Mouse (Mus musculus) liver, postnatal 0 days (tissue): ENCODE measurements around the gene Nav2. TPM values are rescaled to one million over a fixed set of nuclear protein-coding genes. Genes with fewer than 3 reads are reported as not detected.

Experiments
- ATAC-seq: fragments of 200-750 bp; cut with Nextera tagmentation; 2 replicates; pipeline ENCODE4 v1.8.0; 2017; ENCODE audit warnings: mild to moderate bottlenecking, moderate library complexity
- DNase-seq: peaks from one replicate; pipeline ENCODE4 v3.0.0-alpha.2; 2016
- H3K27ac ChIP-seq: fragments of 300-500 bp; sonication (generic); 2 replicates; pipeline ENCODE4 v1.5.1; 2014; ENCODE audit warnings: antibody characterized with exemption, moderate library complexity, mild to moderate bottlenecking, low read depth
- H3K27me3 ChIP-seq: fragments of 300-500 bp; sonication (generic); 2 replicates; pipeline ENCODE4 v1.6.1; 2014; ENCODE audit warnings: low read length, control low read depth, mixed read lengths; ENCODE audit not compliant: insufficient read depth
- H3K36me3 ChIP-seq: fragments of 300-500 bp; sonication (generic); replicated peaks from 2 replicates; pipeline ENCODE4 v1.6.1; 2014; ENCODE audit warnings: mild to moderate bottlenecking, control low read depth, low read length, moderate library complexity, mixed read lengths; ENCODE audit not compliant: insufficient read depth
- H3K4me1 ChIP-seq: fragments of 300-500 bp; sonication (generic); 2 replicates; pipeline ENCODE4 v1.6.1; 2014; ENCODE audit warnings: antibody characterized with exemption, mild to moderate bottlenecking, control low read depth; ENCODE audit not compliant: insufficient read depth
- H3K4me2 ChIP-seq: fragments of 300-500 bp; sonication (generic); 2 replicates; pipeline ENCODE4 v1.6.1; 2014; ENCODE audit warnings: low read depth, mild to moderate bottlenecking, low read length, moderate library complexity, mixed read lengths
- H3K4me3 ChIP-seq: fragments of 300-500 bp; sonication (generic); 2 replicates; pipeline ENCODE4 v1.5.1; 2014; ENCODE audit warnings: low read depth, low read length
- H3K9ac ChIP-seq: fragments of 300-500 bp; sonication (generic); replicated peaks from 2 replicates; pipeline ENCODE4 v1.6.1; 2014; ENCODE audit warnings: mild to moderate bottlenecking, moderate library complexity
- H3K9me3 ChIP-seq: fragments of 300-500 bp; sonication (generic); 2 replicates; pipeline ENCODE4 v1.6.1; 2016; ENCODE audit warnings: mild to moderate bottlenecking, control low read depth, low read length, mixed read lengths
- CTCF ChIP-seq: sonication (generic); IDR thresholded peaks from 2 replicates; pipeline ENCODE4 v1.5.1; 2016; ENCODE audit warnings: antibody characterized with exemption, low read depth
- EP300 ChIP-seq: IDR thresholded peaks from 2 replicates; pipeline ENCODE4 v1.6.1; 2016; ENCODE audit warnings: antibody characterized with exemption, low read depth, mild to moderate bottlenecking
- WGBS: fragments of 180-500 bp; shearing (Covaris S2); extraction: QIAGEN DNeasy Blood & Tissue Kit; methylation state at CpG from one replicate; pipeline ENCODE4 v1.1.7; 2014; ENCODE audit not compliant: insufficient replicate concordance; 5-methylcytosine and 5-hydroxymethylcytosine counted together
- polyA plus RNA-seq: library from polyadenylated mRNA; unstranded; fragments of >200 nt; fragmentation: Nextera tagmentation; extraction: Ambion mirVana; gene quantifications from 2 replicates; pipeline ENCODE4 v1.2.1, GENCODE M21; 2015

Gene Nav2
- polyA plus RNA-seq, 1 experiment from 2014 or later: 3.3 TPM

DNA sequence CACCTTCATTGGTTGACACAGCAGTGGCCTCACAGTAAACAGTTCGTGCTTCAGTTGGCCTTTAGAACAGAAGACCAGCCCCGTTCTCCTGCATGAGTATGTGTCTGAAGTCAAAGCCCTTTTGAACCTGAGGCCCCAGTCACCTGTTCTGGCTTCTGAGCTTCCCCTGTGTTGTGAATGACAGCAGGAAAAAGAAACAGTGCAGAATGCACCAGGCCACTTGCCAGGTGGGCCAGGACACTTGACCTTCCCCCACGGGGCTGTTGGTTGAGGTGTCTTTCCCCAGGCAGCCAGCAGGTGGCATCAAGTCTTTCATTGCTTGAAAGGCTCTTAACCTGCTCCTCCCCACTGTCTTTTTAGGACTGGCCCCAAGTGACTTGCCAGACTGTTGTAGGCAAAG lies 562.8 kb downstream of the Nav2 start:
- H3K36me3 ChIP-seq: no peaks in the 10 kb centered on the region; the same call in 1 of the 2 replicates
- ATAC-seq (peak; percentile 87), DNase-seq (peak; percentile 80)
- H3K27ac ChIP-seq: peak overlapping the region; percentile 72
- no peak overlapping the region for H3K4me3 ChIP-seq
- no peak overlapping the region for H3K9ac ChIP-seq
- WGBS: 41% methylated on average over 3 of the region's 3 CpGs
- TF ChIP-seq EP300 (no peak), CTCF (peak; percentile 78)
- no peak overlapping the region for H3K4me2 ChIP-seq
- no peaks in the 10 kb centered on the region for H3K27me3 ChIP-seq
- H3K9me3 ChIP-seq: no peaks in the 10 kb centered on the region
- peaks cover 10% of the 10 kb centered on the region for H3K4me1 ChIP-seq

DNA sequence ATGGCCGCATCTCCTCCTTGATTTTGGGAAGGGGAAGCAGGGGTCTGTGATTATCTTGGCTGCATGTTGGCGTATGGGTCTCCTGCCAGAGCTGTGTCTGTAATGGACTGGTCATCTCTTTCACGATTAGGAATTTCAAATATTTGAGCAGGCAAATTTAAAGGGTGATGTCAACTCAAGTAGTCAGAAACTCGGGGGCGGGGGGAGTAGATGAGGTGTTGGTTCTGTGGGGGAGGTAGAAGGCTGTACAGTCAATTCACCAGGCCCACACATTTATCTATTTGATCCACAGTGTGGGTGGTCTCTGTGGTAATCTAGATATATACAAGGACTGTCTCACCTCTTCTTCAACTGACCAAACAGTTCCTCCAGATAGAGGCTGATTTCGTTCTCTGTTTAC lies 566.8 kb downstream of the Nav2 start:
- no peak overlapping the region for H3K4me2 ChIP-seq
- ATAC-seq (no peak), DNase-seq (no peak)
- WGBS: 54% methylated on average over 6 of the region's 6 CpGs
- H3K27me3 ChIP-seq: no peaks in the 10 kb centered on the region
- no peak overlapping the region for H3K27ac ChIP-seq
- H3K4me3 ChIP-seq: no peak overlapping the region
- peaks cover 20% of the 10 kb centered on the region for H3K4me1 ChIP-seq
- no peaks in the 10 kb centered on the region for H3K9me3 ChIP-seq
- TF ChIP-seq CTCF: no peak
- peaks cover 3% of the 10 kb centered on the region; the same call in 1 of the 2 replicates for H3K36me3 ChIP-seq
- no peak overlapping the region for H3K9ac ChIP-seq

DNA sequence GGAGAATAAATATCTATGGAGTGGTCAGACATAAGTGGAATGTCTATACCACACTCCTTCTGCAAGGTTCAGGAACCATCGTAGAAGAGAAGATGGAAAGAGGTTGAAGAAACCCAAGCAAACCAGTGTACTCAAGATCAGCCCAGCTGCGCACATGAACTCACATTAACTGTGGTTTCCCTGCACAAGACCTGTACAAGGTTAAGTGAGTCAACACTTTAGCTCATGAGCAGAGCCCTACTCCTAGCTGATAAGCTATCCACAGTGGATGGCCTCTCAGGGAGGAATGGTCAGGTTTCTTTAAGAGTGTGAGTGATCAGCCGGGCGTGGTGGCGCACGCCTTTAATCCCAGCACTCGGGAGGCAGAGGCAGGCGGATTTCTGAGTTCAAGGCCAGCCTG lies 567.6 kb downstream of the Nav2 start:
- ATAC-seq: no peak

DNA sequence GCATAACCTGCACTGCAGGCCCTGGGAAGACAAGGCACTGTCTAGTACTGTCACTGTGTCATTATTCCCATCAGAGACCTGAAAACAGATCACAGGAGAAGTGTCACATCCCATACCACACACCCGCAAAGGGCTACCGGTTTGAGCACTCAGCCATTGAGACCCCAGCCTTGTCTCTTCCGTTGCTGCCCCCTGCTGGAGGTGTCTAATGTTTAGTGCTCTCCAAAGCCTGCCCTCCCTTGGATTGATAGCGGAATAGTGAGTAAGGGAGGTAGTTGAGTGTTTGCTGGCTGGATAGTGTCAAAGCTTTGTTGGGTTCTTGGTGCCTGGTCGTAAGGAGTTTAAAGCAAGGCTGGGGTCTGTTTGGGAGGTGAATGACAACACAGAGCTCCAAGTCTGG lies 568.1 kb downstream of the Nav2 start:
- H3K9ac ChIP-seq: no peak overlapping the region
- H3K4me3 ChIP-seq: no peak overlapping the region
- H3K4me2 ChIP-seq: peak overlapping the region; percentile 26; the same call in 1 of the 2 replicates
- no peaks in the 10 kb centered on the region for H3K27me3 ChIP-seq
- peaks cover 3% of the 10 kb centered on the region; the same call in 1 of the 2 replicates for H3K36me3 ChIP-seq
- WGBS: 36% methylated on average over 5 of the region's 5 CpGs
- peaks cover 12% of the 10 kb centered on the region for H3K4me1 ChIP-seq
- DNase-seq: peak; percentile 75
- peak; percentile 70 for TF ChIP-seq CTCF
- no peak for TF ChIP-seq EP300
- peak overlapping the region; percentile 64 for H3K27ac ChIP-seq
- peak; percentile 63 for ATAC-seq
- H3K9me3 ChIP-seq: no peaks in the 10 kb centered on the region

More for the DNA sequence above, 567.6 kb downstream of the Nav2 start:
- Histone ChIP-seq H3K4me3 (no peak overlapping the region), H3K36me3 (peaks cover 3% of the 10 kb centered on the region; the same call in 1 of the 2 replicates), H3K4me1 (peaks cover 15% of the 10 kb centered on the region), H3K27ac (no peak overlapping the region), H3K4me2 (no peak overlapping the region), H3K27me3 (no peaks in the 10 kb centered on the region), H3K9me3 (no peaks in the 10 kb centered on the region), H3K9ac (no peak overlapping the region)
- TF ChIP-seq EP300: no peak
- 73% methylated on average over 8 of the region's 8 CpGs for WGBS
- DNase-seq: no peak

DNA sequence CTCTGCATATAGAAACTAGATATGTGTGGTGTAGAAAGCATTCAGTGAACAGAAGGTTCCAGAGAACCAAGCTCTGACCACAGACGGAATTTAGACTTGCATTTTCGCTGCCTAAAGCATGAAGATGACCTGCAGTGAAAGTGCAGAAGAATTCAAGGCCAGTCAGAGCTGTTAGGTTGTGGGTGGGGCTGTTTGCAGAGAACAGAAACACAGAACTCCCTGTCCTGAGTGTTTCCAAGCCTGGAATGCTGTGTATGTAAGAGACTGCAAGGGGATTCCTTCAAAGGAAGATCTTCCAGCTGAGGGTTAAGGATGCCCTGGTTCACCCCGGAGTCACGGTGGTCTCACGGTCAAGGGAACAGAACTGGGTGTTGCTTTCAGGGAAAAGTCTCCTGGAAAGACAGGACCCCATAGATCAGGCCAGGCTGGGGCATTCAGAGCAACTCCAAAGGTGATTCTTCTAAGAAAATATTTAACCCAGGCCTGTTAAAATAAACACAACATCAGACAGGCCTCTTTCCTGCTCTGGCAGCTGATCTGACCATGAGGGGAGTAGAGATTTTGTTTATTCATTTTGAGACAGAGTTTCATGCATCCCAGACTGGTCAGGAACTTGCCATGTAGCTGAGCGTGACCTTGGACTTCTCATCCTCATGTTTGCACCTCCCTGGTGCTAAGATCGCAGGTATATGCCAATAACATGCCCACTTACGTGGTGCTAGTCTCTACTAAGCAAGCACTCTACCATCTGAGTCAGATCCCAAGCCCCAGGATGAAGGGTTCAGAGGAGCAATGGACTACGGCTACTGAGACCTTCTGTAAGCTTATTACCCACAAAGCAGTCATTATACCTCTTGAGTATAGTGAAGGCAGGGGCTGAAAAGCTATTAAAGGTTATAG lies 568.8 kb downstream of the Nav2 start:
- TF ChIP-seq EP300 (no peak), CTCF (no peak)
- WGBS: 54% methylated on average over 9 of the region's 9 CpGs
- no peaks in the 10 kb centered on the region for H3K27me3 ChIP-seq
- H3K4me2 ChIP-seq: peak overlapping the region; percentile 26
- H3K27ac ChIP-seq: peak overlapping the region; percentile 64
- H3K9ac ChIP-seq: no peak overlapping the region
- no peak for DNase-seq
- no peaks in the 10 kb centered on the region for H3K9me3 ChIP-seq
- no peak overlapping the region for H3K4me3 ChIP-seq
- H3K4me1 ChIP-seq: peaks cover 10% of the 10 kb centered on the region
- ATAC-seq: peak; percentile 66
- H3K36me3 ChIP-seq: peaks cover 3% of the 10 kb centered on the region; the same call in 1 of the 2 replicates

DNA sequence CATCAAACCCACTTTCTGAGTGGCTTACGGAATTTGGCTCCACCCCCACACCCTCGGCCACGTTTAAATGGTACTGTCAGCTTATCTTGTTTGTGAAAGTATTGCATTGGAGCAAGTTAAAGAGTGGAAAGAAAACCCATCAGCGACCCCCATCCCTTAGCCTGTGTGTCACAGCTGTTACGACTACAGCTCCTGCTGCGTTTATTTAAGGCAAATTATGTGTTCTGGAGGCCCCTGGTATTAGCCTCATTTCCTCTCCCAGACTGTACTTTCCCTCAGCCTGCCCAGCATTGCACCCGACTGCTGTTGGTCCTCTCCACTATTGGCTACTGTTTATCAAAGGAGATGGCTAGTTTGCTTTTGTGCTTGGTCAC lies 569.4 kb downstream of the Nav2 start:
- no peak for DNase-seq
- H3K4me1 ChIP-seq: peaks cover 10% of the 10 kb centered on the region
- H3K4me3 ChIP-seq: no peak overlapping the region
- H3K27me3 ChIP-seq: no peaks in the 10 kb centered on the region
- ATAC-seq: peak; percentile 8; the same call in 1 of the 2 replicates
- WGBS: 27% methylated on average over 7 of the region's 7 CpGs
- peak overlapping the region; percentile 64 for H3K27ac ChIP-seq
- no peaks in the 10 kb centered on the region for H3K9me3 ChIP-seq
- TF ChIP-seq CTCF (no peak), EP300 (no peak)
- H3K9ac ChIP-seq: no peak overlapping the region
- peak overlapping the region; percentile 23; the same call in 1 of the 2 replicates for H3K4me2 ChIP-seq
- H3K36me3 ChIP-seq: peaks cover 3% of the 10 kb centered on the region; the same call in 1 of the 2 replicates
